Mouse (Mus musculus) ES-E14 (cell line): ENCODE measurements around the gene Mzt1. TPM values are rescaled to one million over a fixed set of nuclear protein-coding genes. Genes with fewer than 3 reads are reported as not detected.

Source experiments
- DNase-seq: peaks from one replicate; pipeline ENCODE4 v3.0.0-alpha.2; 2013; ENCODE audit warnings: low read depth, low spot score
- H3K27ac ChIP-seq: 2 replicates; pipeline ENCODE4 v1.5.1; 2012; ENCODE audit warnings: low read depth, mild to moderate bottlenecking, low read length, moderate library complexity, mixed read lengths; ENCODE audit not compliant: poor library complexity, insufficient read depth, severe bottlenecking
- H3K36me3 ChIP-seq: 2 replicates; pipeline ENCODE4 v1.6.1; 2012; ENCODE audit warnings: mild to moderate bottlenecking, low read length, moderate library complexity, mixed read lengths; ENCODE audit not compliant: control insufficient read depth, poor library complexity, insufficient read depth, severe bottlenecking
- H3K4me1 ChIP-seq, 2 experiments: fragments of 150-350 bp in 1 of 2; sonication (generic) in 1 of 2; 2 replicates each; pipeline ENCODE4 v1.6.1; 2012; ENCODE audit warnings: low read length in 2 of 2, mild to moderate bottlenecking in 1 of 2, mixed read lengths in 1 of 2; ENCODE audit not compliant: control insufficient read depth in 2 of 2, insufficient read depth in 2 of 2, poor library complexity in 1 of 2
- H3K4me3 ChIP-seq, 2 experiments: fragments of 150-350 bp in 1 of 2; sonication (generic) in 1 of 2; 2 replicates each; pipeline ENCODE4 v1.5.1; 2012; ENCODE audit warnings: low read length in 2 of 2, low read depth in 1 of 2, mild to moderate bottlenecking in 1 of 2, mixed read lengths in 1 of 2; ENCODE audit not compliant: insufficient read depth in 1 of 2, poor library complexity in 1 of 2, severe bottlenecking in 1 of 2
- H3K9ac ChIP-seq: 2 replicates; pipeline ENCODE4 v1.6.1; 2012; ENCODE audit warnings: low read depth, mild to moderate bottlenecking, low read length, mixed read lengths; ENCODE audit not compliant: poor library complexity, insufficient read depth, severe bottlenecking
- H3K9me3 ChIP-seq: fragments of 150-350 bp; sonication (generic); 2 replicates; pipeline ENCODE4 v1.6.1; 2012; ENCODE audit warnings: low read depth, mild to moderate bottlenecking, low read length; ENCODE audit not compliant: control insufficient read depth, insufficient read depth
- CHD2 ChIP-seq: IDR thresholded peaks from 2 replicates; pipeline ENCODE4 v1.6.1; 2014; ENCODE audit warnings: mild to moderate bottlenecking, low read depth, low read length, inconsistent platforms
- HCFC1 ChIP-seq: IDR thresholded peaks from 2 replicates; pipeline ENCODE4 v1.6.1; 2012; ENCODE audit warnings: low read length, inconsistent platforms, borderline replicate concordance; ENCODE audit not compliant: insufficient read depth
- MAFK ChIP-seq: IDR thresholded peaks from 2 replicates; pipeline ENCODE4 v1.6.1; 2014; ENCODE audit warnings: mild to moderate bottlenecking, low read depth, low read length, inconsistent platforms; ENCODE audit not compliant: insufficient read depth
- ZC3H11A ChIP-seq: IDR thresholded peaks from 2 replicates; pipeline ENCODE4 v1.6.1; 2012; ENCODE audit warnings: low read depth, mild to moderate bottlenecking, inconsistent platforms, low read length, borderline replicate concordance
- ZNF384 ChIP-seq: IDR thresholded peaks from 2 replicates; pipeline ENCODE4 v1.6.1; 2012; ENCODE audit warnings: low read depth, low read length, inconsistent platforms
- in situ Hi-C, 2 experiments: fragments of 600-800 bp; cut with MboI; formaldehyde crosslinking; loops; one replicate each; pipeline ENCODE4 v1.15.1; 2025; ENCODE audit warnings: low sequenced_read_pairs in 2 of 2, inconsistent platforms in 1 of 2; ENCODE audit not compliant: unreplicated experiment in 2 of 2
- total RNA-seq: library from RNA; depleted of rRNA; stranded (reverse); fragments of 300-350 nt; gene quantifications from 2 replicates; pipeline ENCODE4 v1.2.3, GENCODE M21; 2012; rRNA removed

The Mzt1 gene
- total RNA-seq, 1 experiment = 18.5 TPM

- TF ChIP-seq ZNF384 = no peak
- no peak for TF ChIP-seq MAFK
- TF ChIP-seq ZC3H11A = no peak
- TF ChIP-seq CHD2 = no peak
- no peak for TF ChIP-seq HCFC1
- Histone ChIP-seq H3K27ac (no peak overlapping the region), H3K4me3 (no peak overlapping the region), H3K9ac (no peak overlapping the region), H3K36me3 (no peaks in the 10 kb centered on the region), H3K9me3 (no peaks in the 10 kb centered on the region), H3K4me1 (peaks cover 0 to 3% of the 10 kb centered on the region in 2 experiments; a peak in 1 of 4 replicates)
- DNase-seq = no peak
- in situ Hi-C loops = no loop called here
Measured at GRCm38 (mm10) chr14:98989818-98990217, 56.1 kb downstream of the Mzt1 start.

Other genes with a start within 250 kb of the Mzt1 start
- gene Rpl36a-ps1, start 51.8 kb downstream of the Mzt1 start, total RNA-seq = 24.3 and 51.0 TPM in 2 replicates
- 18.0 and 29.3 TPM in 2 replicates for gene Bora, start 88 bp upstream of the Mzt1 start, total RNA-seq
- gene Pibf1, start 53.3 kb upstream of the Mzt1 start, total RNA-seq = 12.9 and 15.5 TPM in 2 replicates
- gene Dis3, start 53.6 kb upstream of the Mzt1 start, total RNA-seq = 42.4 and 45.2 TPM in 2 replicates